Mouse (Mus musculus) CH12.LX (cell line): ENCODE measurements at regions not wholly inside any gene's neighbourhood (a gene's known extent, or its start where the extent isn't known, plus 50 kb on each side); places are given as distances from the start of the nearest gene placed in this dataset.

Experiments
- CTCF ChIP-seq, 2 experiments: IDR thresholded peaks in 1 of 2; conservative IDR thresholded peaks in 1 of 2; 2 replicates each; pipeline ENCODE4 v1.5.1; 2011 to 2012; ENCODE audit warnings: low read depth in 2 of 2, low read length in 2 of 2, improper control_type of control experiment in 1 of 2, inconsistent platforms in 1 of 2, mild to moderate bottlenecking in 1 of 2, moderate library complexity in 1 of 2
- EP300 ChIP-seq: IDR thresholded peaks from 2 replicates; pipeline ENCODE4 v1.6.1; 2011; ENCODE audit warnings: low read length, improper control_type of control experiment
- USF1 ChIP-seq: IDR thresholded peaks from 2 replicates; pipeline ENCODE4 v1.6.1; 2014; ENCODE audit warnings: low read depth, mild to moderate bottlenecking, inconsistent platforms, low read length, improper control_type of control experiment
- ZC3H11A ChIP-seq: IDR thresholded peaks from 2 replicates; pipeline ENCODE4 v1.6.1; 2012; ENCODE audit warnings: low read depth, mild to moderate bottlenecking, inconsistent platforms, low read length, improper control_type of control experiment
- ZMIZ1 ChIP-seq: IDR thresholded peaks from 2 replicates; pipeline ENCODE4 v1.6.1; 2012; ENCODE audit warnings: low read depth, mild to moderate bottlenecking, inconsistent platforms, low read length, improper control_type of control experiment

GRCm38 (mm10) chr16:57901006-57901405, 146.5 kb upstream of the Col8a1 start:
- no peak for TF ChIP-seq EP300
- no peak for TF ChIP-seq ZMIZ1
- no peak for TF ChIP-seq CTCF (conservative IDR thresholded peaks at IDR 0.05 in 1 of 2, IDR thresholded peaks at IDR 0.05 in 1 of 2; ENCODE audit: low read depth in 2 of 2, low read length in 2 of 2)
- no peak for TF ChIP-seq USF1
- no peak for TF ChIP-seq ZC3H11A
